Mouse (Mus musculus) monocyte, adult 5-6 weeks (primary cell): ENCODE results near the gene Trappc1. TPM values are rescaled to one million over a fixed set of nuclear protein-coding genes. Genes with fewer than 3 reads are reported as not detected.
A peak's percentile ranks its signal among the peaks of the same experiment; 100 is the strongest.

Experiments used
- ATAC-seq: fragments of 153-309, 156-312 bp; replicated peaks from 2 replicates; pipeline ENCODE4 v1.8.0; 2017; ENCODE audit warnings: mild to moderate bottlenecking; ENCODE audit not compliant: low TSS enrichment, insufficient number of reproducible peaks, severe bottlenecking, poor library complexity, low FRiP score
- total RNA-seq: library from RNA; stranded (forward); fragments of 200-1000, 200-491, 200-594 nt; gene quantifications from 3 replicates; pipeline ENCODE4 v1.2.3, GENCODE M21; 2017

Gene Trappc1
- total RNA-seq, 1 experiment from 2014 or later, result 54.4 TPM

- no peak for ATAC-seq
Observed at GRCm38 (mm10) chr11:69326408-69327156, 2.8 kb downstream of the Trappc1 start.

- ATAC-seq, result no peak
Observed at GRCm38 (mm10) chr11:69327157-69327442, 3.3 kb downstream of the Trappc1 start.

- no peak for ATAC-seq
Observed at GRCm38 (mm10) chr11:69327648-69328047, 3.9 kb downstream of the Trappc1 start.

- ATAC-seq, result no peak
Observed at GRCm38 (mm10) chr11:69328517-69328916, 4.7 kb downstream of the Trappc1 start.

- no peak for ATAC-seq
Observed at GRCm38 (mm10) chr11:69331152-69331551, 7.4 kb downstream of the Trappc1 start.

- ATAC-seq, result peak; percentile 72
Observed at GRCm38 (mm10) chr11:69331929-69332405, 8.2 kb downstream of the Trappc1 start.

GRCm38 (mm10) chr11:69332713-69333253, 9.0 kb downstream of the Trappc1 start:
- ATAC-seq, result no peak

GRCm38 (mm10) chr11:69333922-69334321, 10.1 kb downstream of the Trappc1 start:
- no peak for ATAC-seq

- ATAC-seq, result no peak
Observed at GRCm38 (mm10) chr11:69334796-69335195, 11.0 kb downstream of the Trappc1 start.

- ATAC-seq, result peak; percentile 34
Observed at GRCm38 (mm10) chr11:69340161-69341131, 16.7 kb downstream of the Trappc1 start, which contains the start of gene Rnf227. TSS of gene Rnf227 (plus strand) at chr11:69340461.

- no peak for ATAC-seq
Observed at GRCm38 (mm10) chr11:69346441-69346840, 22.7 kb downstream of the Trappc1 start.

- no peak for ATAC-seq
Observed at GRCm38 (mm10) chr11:69356544-69356943, 32.8 kb downstream of the Trappc1 start.

- no peak for ATAC-seq
Observed at GRCm38 (mm10) chr11:69357690-69358089, 33.9 kb downstream of the Trappc1 start.

GRCm38 (mm10) chr11:69362021-69362420, 38.2 kb downstream of the Trappc1 start:
- no peak for ATAC-seq

- no peak for ATAC-seq
Observed at GRCm38 (mm10) chr11:69362479-69362878, 38.7 kb downstream of the Trappc1 start.

- ATAC-seq, result no peak
Observed at GRCm38 (mm10) chr11:69364376-69364775, 40.6 kb downstream of the Trappc1 start.

GRCm38 (mm10) chr11:69364910-69365309, 41.1 kb downstream of the Trappc1 start:
- no peak for ATAC-seq

- no peak for ATAC-seq
Observed at GRCm38 (mm10) chr11:69365722-69366121, 41.9 kb downstream of the Trappc1 start.

GRCm38 (mm10) chr11:69366157-69366854, 42.5 kb downstream of the Trappc1 start:
- ATAC-seq, result peak; percentile 74
